12 mouse cellular contexts compared by ENCODE assay signal in the genomic region with DNA sequence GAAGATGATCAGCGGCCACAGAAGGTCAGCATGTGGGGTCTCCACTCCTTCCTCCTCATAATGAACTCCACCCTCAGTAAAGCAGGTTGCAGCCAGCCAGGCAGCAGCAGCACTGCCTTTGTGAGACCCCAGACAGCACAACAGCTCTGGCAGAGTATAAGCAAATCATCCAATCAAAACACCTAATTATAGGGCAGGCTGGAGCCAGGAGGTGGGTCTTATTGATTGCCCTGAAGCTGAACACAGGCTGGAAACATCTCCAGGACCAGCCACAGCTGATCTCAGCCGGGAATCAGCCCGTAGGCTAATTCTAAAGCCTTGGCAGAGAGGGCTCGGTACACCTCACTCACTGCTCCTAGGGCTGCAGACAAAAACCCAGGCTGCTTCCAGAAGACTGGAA.
DNase-seq lines count a peak whose midpoint lies in the region; ATAC-seq and TF ChIP-seq lines count a peak whose summit lies in the region.
"Had no signal": no experiment of that assay in that cellular context is flagged by ENCODE, and none has a peak within 500 bp of the region (broad histone marks: within the 10 kb centered on the region; RNA-seq: fewer than 3 reads in every experiment).

No protein-coding gene starts in this region.

- no peaks in the 10 kb centered on the region for H3K36me3 ChIP-seq in embryonic facial prominence, embryonic 14.5 days (ENCODE audit: control insufficient read depth, insufficient read depth, low read length)
- H3K36me3 ChIP-seq in forebrain, embryonic 14.5 days (ENCODE audit: control insufficient read depth, insufficient read depth, low read length): no peaks in the 10 kb centered on the region
- H3K36me3 ChIP-seq in limb, embryonic 10.5 days: no peaks in the 10 kb centered on the region
- no peaks in the 10 kb centered on the region for H3K36me3 ChIP-seq in neural tube, embryonic 14.5 days (ENCODE audit: control insufficient read depth, insufficient read depth, low read length)
- H3K36me3 ChIP-seq in heart, adult 2 months (ENCODE audit: control insufficient read depth, insufficient read depth, low read length): no peaks in the 10 kb centered on the region
- H3K36me3 ChIP-seq: limb, embryonic 15.5 days; stomach, embryonic 15.5 days had no signal

- H3K4me3 ChIP-seq in embryonic facial prominence, embryonic 14.5 days (ENCODE audit: low read depth, low read length): no peak overlapping the region
- H3K4me3 ChIP-seq in forebrain, embryonic 14.5 days (ENCODE audit: low read depth, low read length): no peak overlapping the region
- no peak overlapping the region for H3K4me3 ChIP-seq in limb, embryonic 10.5 days
- no peak overlapping the region for H3K4me3 ChIP-seq in neural tube, embryonic 14.5 days (ENCODE audit: low read depth, low read length)
- H3K4me3 ChIP-seq in layer of hippocampus, adult 2 months: no peak overlapping the region
- no peak overlapping the region for H3K4me3 ChIP-seq in heart, adult 2 months
- H3K4me3 ChIP-seq: limb, embryonic 15.5 days; stomach, embryonic 15.5 days had no signal

- DNase-seq in embryonic facial prominence, embryonic 14.5 days (ENCODE audit: low spot score): no peak
- peak; percentile 77 for DNase-seq in forebrain, embryonic 14.5 days (ENCODE audit: low spot score)
- DNase-seq in limb, embryonic 10.5 days (ENCODE audit: low spot score): no peak
- no peak for DNase-seq in spleen, postnatal 36 days (ENCODE audit: low spot score in 2 of 2)
- no peak for DNase-seq in layer of hippocampus, adult 2 months (ENCODE audit: low spot score in 2 of 2)
- DNase-seq in heart, adult 2 months: no peak
- DNase-seq: cerebellum, adult 18-20 months had no signal

- peak; percentile 41; the same call in 1 of the 2 replicates for ATAC-seq in embryonic facial prominence, embryonic 14.5 days (ENCODE audit: low read depth)
- peak; percentile 73 for ATAC-seq in forebrain, embryonic 14.5 days
- ATAC-seq in neural tube, embryonic 14.5 days (ENCODE audit: low read depth): peak; percentile 59; the same call in 1 of the 2 replicates

- no peak overlapping the region for H3K27ac ChIP-seq in embryonic facial prominence, embryonic 14.5 days (replicated peaks; ENCODE audit: low read depth, low read length)
- peak overlapping the region; percentile 74 for H3K27ac ChIP-seq in forebrain, embryonic 14.5 days (ENCODE audit: low read depth, low read length)
- H3K27ac ChIP-seq in limb, embryonic 10.5 days: peak overlapping the region; percentile 50; the same call in 1 of the 2 replicates
- peak overlapping the region; percentile 70 for H3K27ac ChIP-seq in neural tube, embryonic 14.5 days (ENCODE audit: low read depth, low read length)
- H3K27ac ChIP-seq in layer of hippocampus, adult 2 months: no peak overlapping the region
- no peak overlapping the region for H3K27ac ChIP-seq in heart, adult 2 months
- H3K27ac ChIP-seq: kidney, postnatal 0 days; limb, embryonic 15.5 days; stomach, embryonic 15.5 days had no signal

- intact Hi-C loops in heart, adult 2 months (cut with DNase I): no loop called here

- TF ChIP-seq CTCF in layer of hippocampus, adult 2 months (conservative IDR thresholded peaks at IDR 0.05): no peak
- no peak for TF ChIP-seq CTCF in heart, adult 2 months (IDR thresholded peaks at IDR 0.05)

- TF ChIP-seq EP300 in heart, adult 2 months (IDR thresholded peaks at IDR 0.05; ENCODE audit: insufficient read depth, low read depth, low read length): no peak

- peaks cover 22% of the 10 kb centered on the region; the same call in 1 of the 2 replicates for H3K4me1 ChIP-seq in embryonic facial prominence, embryonic 14.5 days (ENCODE audit: control insufficient read depth, insufficient read depth, low read length)
- H3K4me1 ChIP-seq in forebrain, embryonic 14.5 days (ENCODE audit: control insufficient read depth, insufficient read depth, low read length): peaks cover 29% of the 10 kb centered on the region
- H3K4me1 ChIP-seq in limb, embryonic 10.5 days: peaks cover 28% of the 10 kb centered on the region
- peaks cover 16% of the 10 kb centered on the region; the same call in 1 of the 2 replicates for H3K4me1 ChIP-seq in neural tube, embryonic 14.5 days (ENCODE audit: control insufficient read depth, insufficient read depth, low read length)
- peaks cover 5% of the 10 kb centered on the region for H3K4me1 ChIP-seq in heart, adult 2 months (ENCODE audit: control insufficient read depth, insufficient read depth, low read length)
- H3K4me1 ChIP-seq: stomach, embryonic 15.5 days had no signal

- no peaks in the 10 kb centered on the region for H3K79me2 ChIP-seq in heart, adult 2 months (replicated peaks; ENCODE audit: control insufficient read depth, insufficient read depth, low read length)

- H3K9ac ChIP-seq in embryonic facial prominence, embryonic 14.5 days (ENCODE audit: low read depth, low read length): no peak overlapping the region
- H3K9ac ChIP-seq in forebrain, embryonic 14.5 days (ENCODE audit: low read length): no peak overlapping the region
- no peak overlapping the region for H3K9ac ChIP-seq in neural tube, embryonic 14.5 days (replicated peaks; ENCODE audit: low read depth, low read length)
- no peak overlapping the region for H3K9ac ChIP-seq in heart, adult 2 months (ENCODE audit: low read depth, low read length)
- H3K9ac ChIP-seq: limb, embryonic 15.5 days; stomach, embryonic 15.5 days had no signal

- no peak overlapping the region for H3K4me2 ChIP-seq in embryonic facial prominence, embryonic 14.5 days (ENCODE audit: low read depth, low read length)
- no peak overlapping the region for H3K4me2 ChIP-seq in forebrain, embryonic 14.5 days (ENCODE audit: low read length)
- H3K4me2 ChIP-seq in neural tube, embryonic 14.5 days (ENCODE audit: low read depth, low read length): no peak overlapping the region
- H3K4me2 ChIP-seq: heart, embryonic 11.5 days; limb, embryonic 15.5 days; stomach, embryonic 15.5 days had no signal

- WGBS in embryonic facial prominence, embryonic 14.5 days: 34% methylated on average over 4 of the region's 4 CpGs
- WGBS in forebrain, embryonic 14.5 days: 3% methylated on average over 4 of the region's 4 CpGs
- WGBS in limb, embryonic 10.5 days: 43% methylated on average over 4 of the region's 4 CpGs
- WGBS in neural tube, embryonic 14.5 days: 22% methylated on average over 4 of the region's 4 CpGs
- 85% methylated on average over 4 of the region's 4 CpGs for WGBS in heart, adult 2 months

- H3K27me3 ChIP-seq in embryonic facial prominence, embryonic 14.5 days (replicated peaks; ENCODE audit: control insufficient read depth, insufficient read depth, low read length): no peaks in the 10 kb centered on the region
- H3K27me3 ChIP-seq in forebrain, embryonic 14.5 days (replicated peaks; ENCODE audit: control insufficient read depth, insufficient read depth, low read length): no peaks in the 10 kb centered on the region
- H3K27me3 ChIP-seq in limb, embryonic 10.5 days (ENCODE audit: low read depth, poor library complexity, severe bottlenecking): no peaks in the 10 kb centered on the region
- no peaks in the 10 kb centered on the region for H3K27me3 ChIP-seq in neural tube, embryonic 14.5 days (ENCODE audit: control insufficient read depth, insufficient read depth, low read length)
- H3K27me3 ChIP-seq in heart, adult 2 months (ENCODE audit: control insufficient read depth, insufficient read depth, low read length): no peaks in the 10 kb centered on the region
- H3K27me3 ChIP-seq: limb, embryonic 15.5 days; stomach, embryonic 15.5 days had no signal

- H3K9me3 ChIP-seq in embryonic facial prominence, embryonic 14.5 days (ENCODE audit: control insufficient read depth, low read length): no peaks in the 10 kb centered on the region
- H3K9me3 ChIP-seq in forebrain, embryonic 14.5 days (replicated peaks; ENCODE audit: control insufficient read depth, low read length): no peaks in the 10 kb centered on the region
- no peaks in the 10 kb centered on the region for H3K9me3 ChIP-seq in limb, embryonic 10.5 days (replicated peaks)
- H3K9me3 ChIP-seq in neural tube, embryonic 14.5 days (ENCODE audit: control insufficient read depth, low read length): no peaks in the 10 kb centered on the region
- H3K9me3 ChIP-seq: limb, embryonic 15.5 days; stomach, embryonic 15.5 days had no signal

- TF ChIP-seq POLR2A in heart, adult 2 months (IDR thresholded peaks at IDR 0.05; ENCODE audit: insufficient read depth, low read depth, low read length): no peak

Comparison
In these comparisons a context has a peak if more than half of its experiments do, and no peak if none do; other contexts are left out.
1. H3K27ac ChIP-seq: peak in forebrain, embryonic 14.5 days (single experiment), limb, embryonic 10.5 days (single experiment) and neural tube, embryonic 14.5 days (single experiment); none in embryonic facial prominence, embryonic 14.5 days (single experiment), layer of hippocampus, adult 2 months (single experiment) and heart, adult 2 months (single experiment).
2. Peak in every context shown above with its lines, with median percentiles within 50 percentile points of each other: ATAC-seq.